Mouse (Mus musculus) mouse embryonic stem cell (cell line): Measurements from ENCODE around the gene Lhfpl2.

Experiments
- in situ Hi-C, 2 experiments: fragments of 300-500 bp; cut with MboI; formaldehyde crosslinking; loops; 1 replicate in 1 of 2; 3 replicates in 1 of 2; pipeline ENCODE4 v1.14.3; 2019 to 2020; ENCODE audit warnings: low sequenced_read_pairs in 2 of 2, low pct_unique_long_range_greater_than_20kb in 1 of 2, mixed read lengths in 1 of 2; ENCODE audit not compliant: unreplicated experiment in 1 of 2

Gene Lhfpl2

GRCm38 (mm10) chr13:94064571-94064970, 7.0 kb downstream of the Lhfpl2 start:
- in situ Hi-C loops: no loop called here

GRCm38 (mm10) chr13:94065276-94066050, 7.9 kb downstream of the Lhfpl2 start:
- in situ Hi-C loops: no loop called here

GRCm38 (mm10) chr13:94066626-94067275, 9.2 kb downstream of the Lhfpl2 start:
- in situ Hi-C loops: no loop called here

- in situ Hi-C loops: no loop called here
These were observed 10.7 kb downstream of the Lhfpl2 start for GRCm38 (mm10) chr13:94068308-94068707.

GRCm38 (mm10) chr13:94069421-94070307, 12.1 kb downstream of the Lhfpl2 start:
- in situ Hi-C loops: no loop called here

- in situ Hi-C loops: no loop called here
These were observed 12.7 kb downstream of the Lhfpl2 start for GRCm38 (mm10) chr13:94070308-94070619.

GRCm38 (mm10) chr13:94070927-94071326, 13.3 kb downstream of the Lhfpl2 start:
- in situ Hi-C loops: no loop called here

GRCm38 (mm10) chr13:94073046-94073715, 15.6 kb downstream of the Lhfpl2 start:
- in situ Hi-C loops: no loop called here

- in situ Hi-C loops: no loop called here
These were observed 16.1 kb downstream of the Lhfpl2 start for GRCm38 (mm10) chr13:94073716-94074115.

GRCm38 (mm10) chr13:94075181-94075580, 17.6 kb downstream of the Lhfpl2 start:
- in situ Hi-C loops: no loop called here

- in situ Hi-C loops: no loop called here
These were observed 19.8 kb downstream of the Lhfpl2 start for GRCm38 (mm10) chr13:94077136-94078018.

GRCm38 (mm10) chr13:94083196-94083595, 25.6 kb downstream of the Lhfpl2 start:
- in situ Hi-C loops: no loop called here

- in situ Hi-C loops: no loop called here
These were observed 26.9 kb downstream of the Lhfpl2 start for GRCm38 (mm10) chr13:94084220-94085126.

- in situ Hi-C loops: no loop called here
These were observed 28.7 kb downstream of the Lhfpl2 start for GRCm38 (mm10) chr13:94086090-94086808.

GRCm38 (mm10) chr13:94087061-94087460, 29.5 kb downstream of the Lhfpl2 start:
- in situ Hi-C loops: no loop called here

- in situ Hi-C loops: no loop called here
These were observed 31.2 kb downstream of the Lhfpl2 start for GRCm38 (mm10) chr13:94088788-94089187.
